Mouse (Mus musculus): ENCODE measurements around the gene Prrt1.
A peak's percentile ranks its signal among the peaks of the same experiment; 100 is the strongest.

The Prrt1 gene

GRCm38 (mm10) chr17:34629221-34629751 is at the start of gene Prrt1:
Prrt1 (plus strand) TSS chr17:34629533.
- peak; percentile 54 for DNase-seq

GRCm38 (mm10) chr17:34582528-34582927 is 46.8 kb upstream of the Prrt1 start:
- DNase-seq: no peak

- no peak for DNase-seq
Measured at GRCm38 (mm10) chr17:34583397-34583796, 45.9 kb upstream of the Prrt1 start.

GRCm38 (mm10) chr17:34583819-34584218 is 45.5 kb upstream of the Prrt1 start:
- no peak for DNase-seq

GRCm38 (mm10) chr17:34585121-34585520 is 44.2 kb upstream of the Prrt1 start:
- DNase-seq: no peak

GRCm38 (mm10) chr17:34585877-34586771 is 43.2 kb upstream of the Prrt1 start:
- no peak for DNase-seq

- peak; percentile 89 for DNase-seq
Measured at GRCm38 (mm10) chr17:34586796-34587422, 42.4 kb upstream of the Prrt1 start.

- peak; percentile 97 for DNase-seq
Measured at GRCm38 (mm10) chr17:34587423-34587811, 41.9 kb upstream of the Prrt1 start.

- no peak for DNase-seq
Measured at GRCm38 (mm10) chr17:34587814-34588213, 41.5 kb upstream of the Prrt1 start.

- DNase-seq: no peak
Measured at GRCm38 (mm10) chr17:34588767-34589166, 40.6 kb upstream of the Prrt1 start.

- DNase-seq: no peak
Measured at GRCm38 (mm10) chr17:34589206-34589605, 40.1 kb upstream of the Prrt1 start.

GRCm38 (mm10) chr17:34589681-34590101 is 39.6 kb upstream of the Prrt1 start, which contains the start of gene Gpsm3:
Gpsm3 (plus strand) TSS chr17:34589806.
- no peak for DNase-seq

- DNase-seq: no peak
Measured at GRCm38 (mm10) chr17:34590154-34590987, 39.0 kb upstream of the Prrt1 start.

- DNase-seq: no peak
Measured at GRCm38 (mm10) chr17:34591029-34591993, 38.0 kb upstream of the Prrt1 start, which contains the start of gene Pbx2. Pbx2 (plus strand) TSS chr17:34591266.

- peak; percentile 97 for DNase-seq
Measured at GRCm38 (mm10) chr17:34591994-34592375, 37.3 kb upstream of the Prrt1 start.

GRCm38 (mm10) chr17:34592581-34593549 is 36.5 kb upstream of the Prrt1 start:
- peak; percentile 56 for DNase-seq

GRCm38 (mm10) chr17:34593752-34594525 is 35.4 kb upstream of the Prrt1 start:
- DNase-seq: no peak

GRCm38 (mm10) chr17:34596098-34596497 is 33.2 kb upstream of the Prrt1 start:
- no peak for DNase-seq

- no peak for DNase-seq
Measured at GRCm38 (mm10) chr17:34597566-34598095, 31.7 kb upstream of the Prrt1 start, which contains the start of gene Ager. Ager (plus strand) TSS chr17:34597862.
